Mouse (Mus musculus) limb, embryonic 15.5 days (tissue): ENCODE data around the gene Gga2. TPM values are rescaled to one million over a fixed set of nuclear protein-coding genes. Genes with fewer than 3 reads are reported as not detected.

ENCODE experiments used
- ATAC-seq: fragments of 200-750 bp; cut with Nextera tagmentation; 2 replicates; pipeline ENCODE4 v1.8.0; 2017; ENCODE audit warnings: low read depth, moderate TSS enrichment; ENCODE audit not compliant: insufficient number of reproducible peaks, low FRiP score, low TSS enrichment
- H3K27ac ChIP-seq: fragments of 300-500 bp; sonication (generic); 2 replicates; pipeline ENCODE4 v1.5.1; 2015; ENCODE audit warnings: moderate library complexity, mild to moderate bottlenecking, inconsistent platforms
- H3K27me3 ChIP-seq: fragments of 300-500 bp; sonication (generic); 2 replicates; pipeline ENCODE4 v1.6.1; 2015; ENCODE audit warnings: inconsistent platforms
- H3K36me3 ChIP-seq: fragments of 300-500 bp; sonication (generic); 2 replicates; pipeline ENCODE4 v1.6.1; 2015; ENCODE audit warnings: inconsistent platforms
- H3K4me1 ChIP-seq: fragments of 300-500 bp; sonication (generic); 2 replicates; pipeline ENCODE4 v1.6.1; 2015; ENCODE audit warnings: inconsistent platforms
- H3K4me2 ChIP-seq: fragments of 300-500 bp; sonication (generic); 2 replicates; pipeline ENCODE4 v1.6.1; 2015; ENCODE audit warnings: mild to moderate bottlenecking, inconsistent platforms
- H3K4me3 ChIP-seq: fragments of 300-500 bp; sonication (generic); 2 replicates; pipeline ENCODE4 v1.5.1; 2015; ENCODE audit warnings: mild to moderate bottlenecking, inconsistent platforms
- H3K9ac ChIP-seq: fragments of 300-500 bp; sonication (generic); 2 replicates; pipeline ENCODE4 v1.6.1; 2015; ENCODE audit warnings: inconsistent platforms
- H3K9me3 ChIP-seq: fragments of 300-500 bp; sonication (generic); 2 replicates; pipeline ENCODE4 v1.6.1; 2016; ENCODE audit warnings: inconsistent platforms
- WGBS: fragments of 180-500 bp; shearing (Covaris S2); methylation state at CpG from one replicate; pipeline ENCODE4 v1.1.7; 2015; 5-methylcytosine and 5-hydroxymethylcytosine counted together
- polyA plus RNA-seq: library from polyadenylated mRNA; unstranded; fragments of >200 nt; fragmentation: Nextera tagmentation; extraction: Ambion mirVana; gene quantifications from 2 replicates; pipeline ENCODE4 v1.2.1, GENCODE M21; 2015

Gene Gga2
- polyA plus RNA-seq, 1 experiment from 2014 or later = 96.5 TPM

DNA sequence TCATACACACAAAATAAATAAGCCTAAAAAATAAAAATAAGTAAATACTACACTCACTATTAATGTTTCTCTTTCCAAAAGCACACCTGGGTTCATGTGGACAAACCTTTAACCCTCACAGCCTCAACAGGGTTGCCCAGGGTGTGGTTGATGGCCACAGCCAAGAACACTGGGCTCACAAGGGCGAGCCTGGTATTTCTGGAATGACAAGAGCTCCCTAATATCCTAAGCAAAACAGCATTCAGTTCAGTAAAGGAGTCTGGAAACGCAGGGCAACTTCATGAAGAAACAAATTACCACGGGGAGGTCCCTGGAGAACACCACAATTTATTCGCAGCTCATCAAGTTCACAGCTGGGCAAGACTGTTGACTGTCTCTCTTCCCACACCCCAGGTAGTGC, 73.5 kb downstream of the Gga2 start:
- Histone ChIP-seq H3K27ac (no peak overlapping the region), H3K27me3 (no peaks in the 10 kb centered on the region), H3K4me2 (no peak overlapping the region), H3K9ac (no peak overlapping the region), H3K9me3 (no peaks in the 10 kb centered on the region; the same call in 1 of the 2 replicates), H3K4me1 (no peaks in the 10 kb centered on the region), H3K36me3 (peaks cover 39% of the 10 kb centered on the region), H3K4me3 (no peak overlapping the region)
- no peak for ATAC-seq
- 65% methylated on average over 4 of the region's 4 CpGs for WGBS

DNA sequence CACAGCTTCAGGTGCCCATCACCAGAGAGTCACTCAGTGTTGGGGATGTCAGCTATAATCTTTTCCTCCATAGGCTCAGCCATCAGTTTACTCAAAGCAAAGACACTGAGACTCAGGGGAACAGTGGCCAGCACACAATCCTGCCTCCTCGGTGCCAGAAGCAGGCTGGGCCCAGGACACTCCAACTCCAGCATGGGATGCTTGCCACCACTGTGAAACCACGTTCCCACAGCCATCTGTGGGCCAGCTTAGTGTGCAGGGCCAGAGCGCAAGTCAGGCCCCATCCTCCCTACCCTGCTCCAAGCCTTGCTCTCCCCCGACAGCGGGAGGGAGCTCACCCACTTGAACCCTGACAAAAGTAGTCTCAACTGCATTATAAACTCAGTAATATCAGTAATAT, 74.8 kb downstream of the Gga2 start:
- H3K9ac ChIP-seq = no peak overlapping the region
- H3K27ac ChIP-seq = no peak overlapping the region
- no peaks in the 10 kb centered on the region for H3K4me1 ChIP-seq
- ATAC-seq = no peak
- peaks cover 46% of the 10 kb centered on the region for H3K36me3 ChIP-seq
- no peaks in the 10 kb centered on the region; the same call in 1 of the 2 replicates for H3K9me3 ChIP-seq
- H3K4me2 ChIP-seq = no peak overlapping the region
- H3K27me3 ChIP-seq = no peaks in the 10 kb centered on the region
- H3K4me3 ChIP-seq = no peak overlapping the region
- 89% methylated on average over 5 of the region's 5 CpGs for WGBS

DNA sequence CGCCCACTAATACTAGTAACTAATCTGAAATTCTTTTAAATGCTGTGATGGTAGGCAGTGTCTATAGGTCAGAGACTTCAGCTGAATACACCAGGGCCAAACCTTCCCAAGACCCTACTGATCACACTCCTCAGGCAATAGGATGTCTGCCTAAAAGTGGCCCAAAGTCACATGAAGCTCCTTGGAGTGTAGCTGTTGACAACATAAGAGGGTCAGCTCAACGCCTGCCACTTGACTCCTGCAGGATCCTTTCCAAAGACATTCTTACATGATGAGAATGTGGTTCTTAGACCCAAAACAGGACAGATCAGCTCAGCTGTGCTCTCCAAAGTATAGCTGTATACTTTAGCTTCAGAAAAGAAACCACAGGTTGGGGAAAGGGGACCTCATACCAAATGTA, 78.7 kb downstream of the Gga2 start:
- Histone ChIP-seq H3K9me3 (no peaks in the 10 kb centered on the region; the same call in 1 of the 2 replicates), H3K36me3 (peaks cover 34% of the 10 kb centered on the region), H3K4me1 (no peaks in the 10 kb centered on the region), H3K4me3 (no peak overlapping the region), H3K9ac (no peak overlapping the region), H3K27me3 (no peaks in the 10 kb centered on the region), H3K27ac (no peak overlapping the region), H3K4me2 (no peak overlapping the region)
- ATAC-seq = no peak
- 85% methylated on average over 2 of the region's 2 CpGs for WGBS

DNA sequence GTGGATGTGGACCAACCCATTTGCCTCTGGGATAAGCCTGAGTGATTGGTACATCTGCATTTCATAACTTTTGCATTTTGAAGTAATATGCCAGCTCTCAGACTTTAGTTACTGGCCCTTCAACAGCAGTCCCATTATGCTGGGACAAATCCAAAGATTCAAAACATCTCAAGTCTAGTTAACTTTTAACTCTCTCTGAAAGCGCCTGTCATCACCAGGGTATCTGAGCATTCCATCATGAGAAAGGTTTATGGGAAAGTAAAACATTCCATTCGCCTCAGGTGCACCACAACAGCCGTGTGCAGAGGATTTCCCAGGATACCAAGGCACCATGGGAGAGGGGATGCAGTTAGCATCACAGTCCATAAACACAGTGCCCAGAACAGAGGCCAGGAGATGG, 79.4 kb downstream of the Gga2 start:
- WGBS = 68% methylated on average over 3 of the region's 3 CpGs
- no peak overlapping the region for H3K27ac ChIP-seq
- H3K4me3 ChIP-seq = no peak overlapping the region
- H3K4me2 ChIP-seq = no peak overlapping the region
- H3K9me3 ChIP-seq = no peaks in the 10 kb centered on the region; the same call in 1 of the 2 replicates
- H3K4me1 ChIP-seq = no peaks in the 10 kb centered on the region
- no peaks in the 10 kb centered on the region for H3K27me3 ChIP-seq
- H3K36me3 ChIP-seq = peaks cover 34% of the 10 kb centered on the region
- no peak for ATAC-seq
- H3K9ac ChIP-seq = no peak overlapping the region

DNA sequence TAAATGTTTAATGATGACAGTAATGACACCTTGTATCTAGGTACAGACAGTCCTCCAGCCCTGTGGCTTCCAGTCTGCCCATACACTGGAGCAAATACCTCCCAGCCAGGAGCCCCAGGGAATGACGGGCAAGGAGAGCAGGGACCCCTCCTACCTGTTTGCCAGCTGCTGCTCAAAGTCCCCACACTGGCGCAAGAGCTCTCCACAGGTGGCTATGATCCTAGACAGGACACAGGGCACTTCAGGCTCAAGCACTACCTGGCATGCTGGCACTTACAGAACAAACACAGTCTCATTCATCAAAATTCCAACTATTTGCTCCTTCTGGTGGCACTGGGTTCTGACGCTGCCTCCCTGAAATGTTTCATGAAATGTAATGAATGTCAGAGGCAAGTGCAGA, 80.0 kb downstream of the Gga2 start:
- no peak for ATAC-seq
- no peaks in the 10 kb centered on the region; the same call in 1 of the 2 replicates for H3K9me3 ChIP-seq
- 81% methylated on average over 3 of the region's 3 CpGs for WGBS
- H3K9ac ChIP-seq = no peak overlapping the region
- H3K27me3 ChIP-seq = no peaks in the 10 kb centered on the region
- H3K27ac ChIP-seq = no peak overlapping the region
- peaks cover 34% of the 10 kb centered on the region for H3K36me3 ChIP-seq
- H3K4me2 ChIP-seq = no peak overlapping the region
- H3K4me1 ChIP-seq = peaks cover 3% of the 10 kb centered on the region; the same call in 1 of the 2 replicates
- H3K4me3 ChIP-seq = no peak overlapping the region

DNA sequence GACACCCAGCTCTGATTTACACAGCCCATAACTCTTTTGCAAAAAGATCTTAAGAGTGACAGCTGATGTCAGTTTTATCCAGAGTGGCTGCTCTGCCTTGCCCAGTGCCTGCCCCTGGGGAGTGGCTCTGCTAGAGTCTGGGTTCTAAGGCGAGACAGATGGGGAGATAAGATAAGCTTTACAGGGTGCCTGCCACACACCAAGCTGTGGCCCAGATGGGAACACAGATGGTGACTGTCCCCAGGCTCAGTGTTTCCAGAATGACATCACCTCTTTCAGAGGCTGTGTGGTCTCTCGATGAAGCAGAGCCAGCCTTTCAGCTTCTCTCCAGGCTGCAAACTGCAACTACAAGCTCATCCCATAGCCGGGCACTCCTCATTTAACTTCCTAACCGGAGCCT, 81.3 kb downstream of the Gga2 start:
- H3K27ac ChIP-seq = no peak overlapping the region
- H3K4me2 ChIP-seq = no peak overlapping the region
- H3K36me3 ChIP-seq = peaks cover 43% of the 10 kb centered on the region
- no peak overlapping the region for H3K4me3 ChIP-seq
- no peak overlapping the region for H3K9ac ChIP-seq
- no peak for ATAC-seq
- H3K4me1 ChIP-seq = peaks cover 3% of the 10 kb centered on the region; the same call in 1 of the 2 replicates
- WGBS = 28% methylated on average over 4 of the region's 4 CpGs
- no peaks in the 10 kb centered on the region for H3K27me3 ChIP-seq
- H3K9me3 ChIP-seq = no peaks in the 10 kb centered on the region; the same call in 1 of the 2 replicates

DNA sequence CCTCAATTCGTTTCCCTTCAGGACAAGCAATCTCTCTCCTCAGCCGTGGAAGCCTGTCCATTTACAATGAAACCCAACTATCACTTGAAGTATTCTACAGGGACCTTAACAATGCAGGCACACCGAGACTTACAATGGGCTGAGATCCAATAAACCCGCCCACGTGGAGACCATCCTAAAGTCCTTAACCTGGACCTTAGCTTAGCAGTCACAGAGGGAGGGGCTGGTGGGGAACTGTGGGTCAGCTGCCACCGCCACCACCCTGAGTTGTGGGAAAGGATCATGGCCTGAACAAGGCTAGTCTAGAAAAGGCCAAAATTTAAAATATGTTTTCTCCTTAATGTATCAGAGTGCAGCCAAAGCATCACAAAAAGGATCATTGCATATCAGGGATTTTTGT, 81.8 kb downstream of the Gga2 start:
- ATAC-seq = no peak
- H3K9me3 ChIP-seq = no peaks in the 10 kb centered on the region; the same call in 1 of the 2 replicates
- 65% methylated on average over 6 of the region's 6 CpGs for WGBS
- H3K4me1 ChIP-seq = peaks cover 3% of the 10 kb centered on the region; the same call in 1 of the 2 replicates
- no peak overlapping the region for H3K9ac ChIP-seq
- no peak overlapping the region for H3K4me2 ChIP-seq
- peaks cover 46% of the 10 kb centered on the region for H3K36me3 ChIP-seq
- no peak overlapping the region for H3K4me3 ChIP-seq
- no peaks in the 10 kb centered on the region for H3K27me3 ChIP-seq
- no peak overlapping the region for H3K27ac ChIP-seq

DNA sequence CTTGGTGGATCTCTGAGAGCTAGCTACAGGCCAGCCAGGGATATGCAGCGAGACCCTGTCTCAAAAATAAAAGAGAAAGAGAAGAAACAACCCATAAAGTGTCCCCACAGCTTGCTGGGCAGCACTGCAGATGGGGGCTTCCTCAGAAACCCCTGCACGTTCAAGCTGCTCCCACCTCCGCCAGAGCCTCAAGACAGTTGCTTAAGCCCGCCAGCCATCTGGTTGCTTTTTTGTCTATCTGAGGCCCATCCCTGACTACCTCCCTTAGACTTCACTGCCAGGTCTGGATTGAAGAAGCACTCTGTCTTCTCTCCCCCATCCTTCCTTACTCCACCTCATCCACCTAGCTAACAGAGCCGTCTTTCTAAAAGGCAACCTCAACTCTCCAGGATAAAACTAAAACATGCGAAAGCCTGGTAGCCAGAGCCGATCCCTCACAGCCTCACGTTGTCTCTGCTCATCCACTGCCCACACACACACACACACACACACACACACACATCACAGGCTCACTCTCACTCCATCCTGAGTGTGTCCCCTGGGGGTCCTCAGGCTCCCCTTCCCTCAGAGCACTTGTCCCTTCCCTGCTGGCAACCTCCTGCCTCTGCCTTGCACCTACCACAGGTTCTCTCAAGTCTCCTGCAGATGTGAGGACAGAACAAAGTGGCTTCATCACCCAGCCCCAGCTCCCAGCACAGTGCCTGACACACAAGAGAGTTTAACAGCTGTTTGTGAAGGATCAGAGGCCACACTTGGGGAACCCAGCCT, 82.7 kb downstream of the Gga2 start:
- peaks cover 42% of the 10 kb centered on the region for H3K36me3 ChIP-seq
- peaks cover 3% of the 10 kb centered on the region; the same call in 1 of the 2 replicates for H3K4me1 ChIP-seq
- H3K27ac ChIP-seq = no peak overlapping the region
- H3K4me3 ChIP-seq = no peak overlapping the region
- no peaks in the 10 kb centered on the region for H3K27me3 ChIP-seq
- H3K9me3 ChIP-seq = no peaks in the 10 kb centered on the region; the same call in 1 of the 2 replicates
- WGBS = 77% methylated on average over 8 of the region's 8 CpGs
- ATAC-seq = no peak
- H3K4me2 ChIP-seq = no peak overlapping the region
- no peak overlapping the region for H3K9ac ChIP-seq

DNA sequence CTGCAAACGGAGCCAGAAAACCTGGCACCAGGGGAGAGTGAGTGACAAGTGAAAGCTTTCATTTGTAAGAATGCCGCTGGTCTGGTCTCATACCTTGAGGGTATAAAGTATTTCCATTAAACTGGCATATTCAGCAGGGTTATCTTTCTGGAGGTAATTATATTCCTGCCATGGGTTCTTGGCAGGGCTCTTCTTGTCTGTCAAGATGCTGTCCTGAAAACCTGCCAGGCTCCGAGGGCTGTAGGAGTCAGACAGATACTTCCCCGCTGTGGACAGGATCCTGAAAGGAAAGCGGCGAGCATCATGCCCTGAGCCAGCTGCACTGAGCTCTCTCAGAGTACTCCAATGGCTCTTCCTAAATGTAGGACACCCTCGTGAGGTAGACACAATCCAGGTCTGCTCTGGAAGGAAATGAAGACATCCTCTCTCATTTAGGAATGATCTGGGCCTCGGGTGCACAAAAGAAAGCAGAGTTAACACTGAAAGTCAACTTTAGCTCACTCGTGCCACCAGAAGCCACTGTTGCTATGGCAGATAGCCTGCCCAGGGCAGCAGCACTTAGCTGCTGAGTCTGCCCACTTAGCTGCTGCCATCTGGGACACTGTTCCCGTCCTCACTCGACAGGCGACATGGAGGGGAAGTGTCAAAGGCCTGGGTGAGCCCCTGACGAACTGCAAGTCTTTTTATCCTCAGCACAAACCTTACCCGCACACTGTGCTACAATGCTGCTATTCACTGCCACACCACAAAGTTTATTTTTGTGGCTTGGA, 84.0 kb downstream of the Gga2 start:
- H3K36me3 ChIP-seq = peaks cover 36% of the 10 kb centered on the region
- H3K27me3 ChIP-seq = no peaks in the 10 kb centered on the region
- no peak overlapping the region for H3K9ac ChIP-seq
- H3K9me3 ChIP-seq = no peaks in the 10 kb centered on the region
- 71% methylated on average over 14 of the region's 14 CpGs for WGBS
- H3K4me2 ChIP-seq = no peak overlapping the region
- H3K4me1 ChIP-seq = peaks cover 3% of the 10 kb centered on the region; the same call in 1 of the 2 replicates
- H3K4me3 ChIP-seq = no peak overlapping the region
- no peak for ATAC-seq
- no peak overlapping the region for H3K27ac ChIP-seq

Other genes with a start within 250 kb of the Gga2 start
- 0.26 and 0.55 TPM in 2 replicates for gene Scnn1b, start 156.2 kb downstream of the Gga2 start, polyA plus RNA-seq
- 24.8 and 26.6 TPM in 2 replicates for gene Cog7, start 39.5 kb downstream of the Gga2 start, polyA plus RNA-seq
- 51.0 and 65.2 TPM in 2 replicates for gene Ubfd1, start 46.0 kb upstream of the Gga2 start, polyA plus RNA-seq
- gene Ears2, start 46.0 kb upstream of the Gga2 start, polyA plus RNA-seq = 16.0 and 16.3 TPM in 2 replicates
- gene Ndufab1, start 80.7 kb upstream of the Gga2 start, polyA plus RNA-seq = 553 and 558 TPM in 2 replicates
- 10.5 and 12.3 TPM in 2 replicates for gene Palb2, start 111.8 kb upstream of the Gga2 start, polyA plus RNA-seq
- gene Dctn5, start 111.8 kb upstream of the Gga2 start, polyA plus RNA-seq = 122 and 125 TPM in 2 replicates
- gene Plk1, start 138.2 kb upstream of the Gga2 start, polyA plus RNA-seq = 86.2 and 92.1 TPM in 2 replicates
- gene Ern2, start 165.0 kb upstream of the Gga2 start, polyA plus RNA-seq = not detected in 2 replicates
- 0.29 and 0.62 TPM in 2 replicates for gene Chp2, start 198.3 kb upstream of the Gga2 start, polyA plus RNA-seq